Mouse (Mus musculus) mature B cell (primary cell): Measurements from ENCODE around the gene Itln1.

Source experiments
- in situ Hi-C: fragments of 300-500 bp; cut with MboI; formaldehyde crosslinking; loops from 2 replicates; pipeline ENCODE4 v1.14.3; 2019

Gene Itln1

GRCm38 (mm10) chr1:171535194-171535593, at the start of gene Itln1:
TSS of gene Itln1 (minus strand) at chr1:171535294.
- in situ Hi-C loops = no loop called here

- in situ Hi-C loops = no loop called here
These were observed 49.5 kb upstream of the Itln1 start for GRCm38 (mm10) chr1:171584584-171584983.

GRCm38 (mm10) chr1:171577168-171577567, 42.1 kb upstream of the Itln1 start:
- in situ Hi-C loops = no loop called here

- in situ Hi-C loops = loop anchor here (10.0 kb wide), 2 partner anchors 64 to 204 kb away; partner anchors contain the start of genes Alyref2 and Klhdc9
These were observed 33.3 kb upstream of the Itln1 start for GRCm38 (mm10) chr1:171568436-171568835.

GRCm38 (mm10) chr1:171566777-171567176, 31.7 kb upstream of the Itln1 start:
- in situ Hi-C loops = loop anchor here (10.0 kb wide), 2 partner anchors 62 to 202 kb away; partner anchors contain the start of genes Alyref2 and Klhdc9

- in situ Hi-C loops = loop anchor here (10.0 kb wide), 2 partner anchors 61 to 201 kb away; partner anchors contain the start of genes Alyref2 and Klhdc9
These were observed 30.8 kb upstream of the Itln1 start for GRCm38 (mm10) chr1:171565888-171566287.

GRCm38 (mm10) chr1:171564247-171564646, 29.2 kb upstream of the Itln1 start:
- in situ Hi-C loops = loop anchor here (10.0 kb wide), 2 partner anchors 59 to 199 kb away; partner anchors contain the start of genes Alyref2 and Klhdc9

- in situ Hi-C loops = loop anchor here (10.0 kb wide), 2 partner anchors 58 to 198 kb away; partner anchors contain the start of genes Alyref2 and Klhdc9
These were observed 27.9 kb upstream of the Itln1 start for GRCm38 (mm10) chr1:171563042-171563441.

- in situ Hi-C loops = loop anchor here (10.0 kb wide), 2 partner anchors 57 to 197 kb away; partner anchors contain the start of genes Alyref2 and Klhdc9
These were observed 26.6 kb upstream of the Itln1 start for GRCm38 (mm10) chr1:171561639-171562225.

- in situ Hi-C loops = loop anchor here (10.0 kb wide), 2 partner anchors 56 to 196 kb away; partner anchors contain the start of genes Alyref2 and Klhdc9
These were observed 26.1 kb upstream of the Itln1 start for GRCm38 (mm10) chr1:171561200-171561599.

- in situ Hi-C loops = loop anchor here (10.0 kb wide), 2 partner anchors 55 to 195 kb away; partner anchors contain the start of genes Alyref2 and Klhdc9
These were observed 25.2 kb upstream of the Itln1 start for GRCm38 (mm10) chr1:171560262-171560661.

GRCm38 (mm10) chr1:171558898-171559297, 23.8 kb upstream of the Itln1 start, which contains the start of gene Cd244a:
TSS of gene Cd244a (plus strand) at chr1:171559193.
- in situ Hi-C loops = no loop called here

GRCm38 (mm10) chr1:171558407-171558806, 23.3 kb upstream of the Itln1 start:
- in situ Hi-C loops = no loop called here

- in situ Hi-C loops = no loop called here
These were observed 21.3 kb upstream of the Itln1 start for GRCm38 (mm10) chr1:171556366-171556765.

GRCm38 (mm10) chr1:171553359-171554341, 18.6 kb upstream of the Itln1 start:
- in situ Hi-C loops = no loop called here

GRCm38 (mm10) chr1:171552230-171552629, 17.1 kb upstream of the Itln1 start:
- in situ Hi-C loops = no loop called here

- in situ Hi-C loops = no loop called here
These were observed 16.2 kb upstream of the Itln1 start for GRCm38 (mm10) chr1:171551326-171551725.

GRCm38 (mm10) chr1:171540694-171541093, 5.6 kb upstream of the Itln1 start:
- in situ Hi-C loops = no loop called here

- in situ Hi-C loops = no loop called here
These were observed 537 bp downstream of the Itln1 start for GRCm38 (mm10) chr1:171534557-171534956.

- in situ Hi-C loops = no loop called here
These were observed 2.3 kb downstream of the Itln1 start for GRCm38 (mm10) chr1:171532830-171533229.

- in situ Hi-C loops = no loop called here
These were observed 3.7 kb downstream of the Itln1 start for GRCm38 (mm10) chr1:171531367-171531766.

GRCm38 (mm10) chr1:171515557-171515956, 19.5 kb downstream of the Itln1 start:
- in situ Hi-C loops = no loop called here
